Mouse (Mus musculus) liver, adult 2 months (tissue): Measurements from ENCODE around the gene Ern2.

Experiments
- CTCF ChIP-seq: fragments of 200-500 bp; IDR thresholded peaks from 2 replicates; pipeline ENCODE4 v1.5.1; 2011; ENCODE audit warnings: low read depth, low read length, control low read depth
- POLR2A ChIP-seq: fragments of 200-500 bp; IDR thresholded peaks from 2 replicates; pipeline ENCODE4 v1.6.1; 2011; ENCODE audit warnings: low read length, control low read depth; ENCODE audit not compliant: insufficient read depth; ENCODE audit errors: extremely low read depth

DNA sequence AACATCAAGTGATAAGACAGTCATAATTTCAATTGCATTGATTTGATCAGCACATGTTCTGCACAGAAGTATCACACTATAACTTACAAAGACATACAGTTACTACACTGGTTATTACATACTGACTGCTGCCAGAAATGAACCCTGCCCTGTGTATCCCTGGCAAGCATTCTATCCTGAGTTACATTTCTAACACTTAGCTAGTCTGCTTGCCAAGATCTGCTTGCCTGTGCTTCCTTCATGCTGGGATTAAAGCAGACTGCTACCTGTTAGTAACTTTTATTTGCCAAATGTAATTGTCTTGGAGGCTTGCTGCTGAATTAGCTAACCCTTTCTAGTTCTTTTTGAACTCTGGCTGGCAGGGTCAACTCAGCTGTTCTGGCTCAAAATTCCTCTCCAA lies 45.0 kb downstream of the Ern2 start:
- TF ChIP-seq CTCF = no peak
- TF ChIP-seq POLR2A = no peak
